Mouse (Mus musculus) regulatory T cell (primary cell): ENCODE results near the gene Casz1.

Experiments used
- in situ Hi-C: fragments of 300-600 bp; cut with MboI, MseI; formaldehyde crosslinking; loops from one replicate; pipeline ENCODE4 v1.15.1; 2025; ENCODE audit warnings: high pct_unique_total_duplicates

Gene Casz1

DNA sequence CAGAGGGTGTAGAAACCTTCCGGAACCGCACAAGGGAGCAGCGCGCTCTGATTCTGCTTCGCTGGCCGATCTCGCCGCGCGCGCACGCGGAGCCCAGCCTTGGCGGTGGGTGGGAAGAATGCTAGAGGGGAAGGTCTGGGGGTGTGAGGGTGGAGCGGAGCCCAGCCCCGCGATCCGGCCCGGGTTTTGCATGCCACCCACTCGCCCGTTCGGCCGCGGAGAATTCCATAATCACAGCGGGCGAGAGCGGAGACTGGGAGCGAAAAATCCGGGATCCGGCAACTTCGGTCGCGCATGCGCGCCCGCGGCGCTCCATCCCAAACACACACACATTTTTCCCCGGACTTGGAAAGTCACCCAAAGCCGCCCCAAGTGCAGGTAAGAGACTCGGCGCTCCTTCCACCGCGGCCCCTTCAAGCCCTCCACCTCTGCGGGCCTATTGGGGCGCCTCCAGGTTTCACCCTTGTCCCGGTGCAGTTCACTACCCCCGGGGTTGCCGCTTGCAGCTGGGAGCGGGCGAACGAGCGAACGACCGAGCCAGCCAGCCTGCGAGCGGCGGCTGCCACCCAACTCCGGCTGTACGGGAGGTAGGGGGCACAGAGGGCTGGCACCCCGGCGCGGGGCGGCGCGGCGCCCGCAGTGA is at the start of gene Casz1:
TSS of gene Casz1 (plus strand) at position 293 of the 643 bp plus-strand sequence.
- in situ Hi-C loops = no loop called here

DNA sequence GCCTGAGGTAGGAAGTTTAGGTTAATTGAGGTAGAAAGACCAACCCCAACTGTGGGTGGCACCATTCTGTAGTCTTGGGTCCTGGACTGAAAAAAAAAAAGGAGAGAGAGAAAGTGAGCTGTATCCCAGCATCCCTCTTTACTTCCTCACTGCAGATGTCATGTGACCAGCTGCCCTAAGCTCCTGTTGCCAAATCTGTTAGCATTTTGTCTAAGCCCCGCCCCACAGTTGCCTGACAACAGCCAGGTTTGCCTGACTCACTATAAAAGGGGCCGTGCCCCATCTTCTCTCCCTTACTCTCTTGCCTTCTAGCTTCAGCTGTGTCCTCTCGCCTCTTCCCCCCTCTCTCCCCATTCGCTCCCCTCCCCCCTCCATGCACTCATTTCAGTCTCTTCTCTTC is 45.4 kb upstream of the Casz1 start:
- in situ Hi-C loops = no loop called here

DNA sequence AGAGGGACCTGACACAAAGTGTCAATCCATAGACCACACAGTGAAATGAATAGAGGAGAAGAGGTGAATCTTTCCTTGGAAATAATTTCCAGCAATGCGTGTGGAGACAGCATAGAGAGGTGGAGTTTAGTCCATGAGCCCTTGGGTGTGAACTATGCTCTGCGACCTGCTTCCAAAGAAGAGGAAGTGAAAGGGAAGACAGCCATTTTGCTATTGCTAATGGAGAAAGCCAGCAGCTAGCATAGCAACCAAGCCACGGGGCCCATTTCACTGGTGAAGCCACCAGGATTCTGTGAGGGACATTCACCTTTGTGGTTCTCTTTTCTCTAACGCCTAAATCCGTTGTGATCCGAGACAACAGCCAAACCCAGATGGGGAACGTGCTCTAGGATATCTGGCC is 44.1 kb upstream of the Casz1 start:
- in situ Hi-C loops = no loop called here

DNA sequence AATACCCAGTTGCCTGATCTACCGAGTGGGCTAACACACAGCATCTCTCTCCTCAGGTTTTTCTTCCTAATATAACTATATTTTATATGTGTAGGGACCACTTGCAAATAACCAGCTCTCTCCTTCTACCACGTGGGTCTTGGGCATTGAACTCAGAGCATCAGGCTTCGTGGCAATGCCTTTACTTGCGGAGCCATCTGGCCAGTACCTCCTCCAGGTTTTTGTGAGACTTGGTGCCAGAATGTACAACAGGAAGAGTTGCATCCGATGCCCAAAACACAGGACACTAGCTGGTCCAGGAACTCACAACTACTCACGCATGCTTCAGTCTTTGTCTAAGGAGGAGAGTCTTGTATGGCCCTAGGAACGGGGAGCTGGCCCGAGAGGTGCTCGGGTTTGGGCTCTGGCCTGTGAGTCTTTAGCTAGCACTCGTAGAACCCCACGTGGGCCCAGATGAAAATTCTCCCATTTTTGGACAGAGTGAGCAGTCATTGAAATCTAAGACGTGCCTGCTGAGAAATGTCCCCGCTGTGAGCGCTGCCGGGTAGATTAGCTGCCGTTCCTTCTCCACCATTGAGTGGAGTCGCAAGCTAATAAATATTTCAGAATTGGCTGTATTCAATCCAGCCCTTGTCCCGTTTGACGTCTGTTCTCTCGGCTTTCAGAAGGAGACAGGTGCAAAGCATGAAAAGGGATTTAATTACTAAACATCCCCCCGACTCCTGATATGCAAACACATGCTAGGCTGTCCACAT is 38.0 kb upstream of the Casz1 start:
- in situ Hi-C loops = no loop called here

DNA sequence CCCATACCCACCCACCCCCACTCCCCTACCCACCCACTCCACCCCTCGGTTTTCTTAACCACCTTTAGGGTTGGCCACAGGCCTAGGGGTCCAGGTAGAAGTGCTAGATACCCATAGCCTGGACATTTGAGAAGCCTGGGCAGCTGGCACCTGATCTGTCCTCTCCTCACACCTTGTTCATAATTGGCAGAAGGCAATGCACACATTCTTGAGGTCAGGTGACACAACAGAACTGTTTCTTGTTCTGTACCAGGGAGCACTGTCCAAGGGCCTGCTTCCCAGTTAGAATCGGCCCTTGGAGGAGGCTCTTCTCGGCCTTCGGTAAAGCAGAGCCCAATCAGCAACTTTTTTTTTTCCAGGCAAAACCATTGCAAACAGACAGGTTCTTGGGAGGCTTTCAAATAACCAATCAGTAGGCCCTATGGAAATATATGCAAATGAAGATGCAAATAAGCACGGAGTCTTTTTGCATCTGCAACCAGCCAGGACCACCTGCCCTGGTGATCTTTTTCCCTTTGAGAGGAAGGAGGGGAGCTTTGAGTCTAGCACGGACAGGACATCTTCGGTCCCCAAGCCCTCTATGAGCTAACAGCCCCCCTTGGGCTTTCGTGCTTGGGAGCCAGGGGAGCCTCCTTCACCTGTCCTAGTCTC is 36.4 kb upstream of the Casz1 start:
- in situ Hi-C loops = no loop called here

DNA sequence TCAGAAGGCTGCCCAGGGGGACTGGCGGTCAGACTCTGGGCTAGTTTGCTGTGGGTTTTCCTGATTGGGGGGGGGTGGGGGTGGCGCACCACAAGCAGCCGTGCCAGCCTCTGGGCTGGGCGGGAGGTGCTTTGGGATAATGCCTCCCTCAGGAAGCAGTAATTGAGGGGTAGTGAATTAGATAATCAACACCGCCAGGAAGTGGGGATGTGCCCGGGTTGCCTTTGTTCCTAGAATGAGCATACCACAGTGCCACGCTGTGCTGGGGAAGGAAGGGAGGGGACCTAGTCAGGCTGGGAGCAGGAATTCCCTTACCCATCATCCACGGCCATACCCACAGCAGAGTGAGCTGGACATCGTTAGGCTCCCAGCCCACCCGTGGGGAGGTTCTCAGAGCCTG is 35.6 kb upstream of the Casz1 start:
- in situ Hi-C loops = no loop called here

DNA sequence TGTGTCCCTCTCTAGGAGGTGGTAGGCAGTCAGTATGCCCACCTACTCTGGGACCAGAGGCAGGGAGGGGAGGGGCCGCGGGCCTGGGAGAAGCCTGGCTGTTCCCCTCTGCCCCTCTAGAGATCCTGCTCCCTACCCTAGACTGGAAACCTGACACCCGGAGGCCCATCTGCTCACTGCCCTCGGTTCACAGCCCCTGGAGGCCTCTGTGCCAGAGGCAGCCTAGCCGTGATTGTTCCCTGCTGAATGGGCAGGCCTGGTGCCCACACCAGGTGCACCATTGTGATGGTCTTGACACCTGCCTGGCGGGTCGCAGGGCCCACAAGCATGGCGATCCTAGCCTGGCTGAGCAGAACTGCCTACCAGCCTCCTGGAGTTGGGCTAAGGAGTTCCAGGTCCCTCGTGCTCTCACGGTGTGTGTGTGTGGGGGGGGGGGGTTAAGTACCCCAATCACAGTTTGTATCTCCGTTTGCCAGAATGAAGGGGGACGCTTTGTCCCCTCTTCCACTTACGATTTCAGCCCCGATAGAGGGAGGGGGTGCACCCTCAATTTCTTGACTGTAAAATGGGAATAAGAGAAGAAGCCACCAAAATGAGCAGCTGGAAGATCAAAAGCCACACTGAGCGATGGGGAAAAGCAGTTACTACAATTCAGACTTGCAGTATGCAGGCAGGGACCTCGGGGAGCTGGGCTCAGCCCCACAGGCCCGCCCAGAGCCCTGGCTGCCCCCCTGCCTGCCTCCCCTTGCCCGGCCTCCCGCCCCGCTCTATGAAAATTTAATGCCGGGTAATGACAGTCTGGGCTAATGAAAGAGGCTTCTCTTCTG is 33.4 kb upstream of the Casz1 start:
- in situ Hi-C loops = no loop called here

DNA sequence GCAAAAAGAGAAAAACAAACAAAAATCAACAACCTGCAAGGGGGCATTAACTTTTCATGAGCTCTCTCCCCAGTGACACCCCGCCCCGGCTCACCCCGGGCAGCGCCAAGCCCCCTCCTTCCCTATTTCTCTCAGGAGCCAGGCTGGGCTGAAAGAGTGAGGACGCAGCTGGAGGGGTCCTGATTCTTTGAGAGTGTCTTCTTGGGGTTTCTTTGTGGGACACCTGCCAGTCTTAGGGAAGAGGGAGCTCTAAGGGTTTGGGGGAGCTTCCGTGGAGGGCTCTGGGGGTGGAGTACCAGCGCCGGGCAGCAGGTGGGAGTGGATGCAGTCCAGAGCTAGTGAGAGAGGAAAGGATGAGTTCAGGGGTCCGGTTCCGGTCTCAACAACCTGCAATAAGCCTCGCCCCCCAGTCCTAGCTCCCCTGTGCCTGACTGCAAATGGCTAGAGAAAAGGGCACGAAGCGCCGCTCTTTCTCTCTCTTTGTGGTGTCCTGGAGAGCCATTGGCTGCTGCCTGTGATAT is 32.8 kb upstream of the Casz1 start:
- in situ Hi-C loops = no loop called here

DNA sequence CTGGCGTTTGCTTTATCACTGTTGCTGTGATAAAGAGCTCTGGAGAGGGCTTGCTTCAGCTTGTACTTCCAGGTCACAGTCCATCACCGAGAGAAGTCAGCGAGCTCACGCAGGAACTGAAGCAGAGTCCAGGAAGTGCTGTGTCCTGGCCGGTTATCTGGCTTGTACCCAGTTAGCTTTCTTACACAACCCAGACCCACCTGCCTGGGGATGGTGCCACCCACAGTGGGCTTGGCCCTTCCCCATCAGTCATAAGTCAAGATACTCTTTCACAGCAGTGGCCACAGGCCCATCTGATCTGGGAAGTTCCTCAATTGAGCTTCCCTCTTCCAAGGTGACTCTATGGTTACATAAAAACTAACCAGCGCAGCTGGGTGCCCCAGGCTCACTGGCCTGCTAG is 31.6 kb upstream of the Casz1 start:
- in situ Hi-C loops = no loop called here

DNA sequence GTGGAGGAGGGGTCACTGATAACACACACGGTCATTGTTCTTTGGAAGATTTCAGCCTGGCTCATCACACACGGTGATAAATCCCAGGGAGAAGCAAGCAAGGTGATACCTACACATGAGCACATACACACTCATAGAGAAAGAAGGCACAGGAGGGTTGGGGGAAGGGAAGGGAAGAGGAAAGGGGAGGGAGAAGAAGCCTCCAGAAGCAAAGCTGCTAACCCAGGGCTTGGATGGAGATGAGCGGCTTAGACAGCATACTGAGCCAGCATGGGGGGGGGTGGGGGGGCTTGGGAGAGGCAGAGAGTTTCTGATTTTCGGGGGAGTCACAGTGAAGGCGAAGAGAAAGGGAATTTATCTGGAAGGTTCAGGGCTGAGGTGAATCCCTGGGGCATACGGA is 30.2 kb upstream of the Casz1 start:
- in situ Hi-C loops = no loop called here

DNA sequence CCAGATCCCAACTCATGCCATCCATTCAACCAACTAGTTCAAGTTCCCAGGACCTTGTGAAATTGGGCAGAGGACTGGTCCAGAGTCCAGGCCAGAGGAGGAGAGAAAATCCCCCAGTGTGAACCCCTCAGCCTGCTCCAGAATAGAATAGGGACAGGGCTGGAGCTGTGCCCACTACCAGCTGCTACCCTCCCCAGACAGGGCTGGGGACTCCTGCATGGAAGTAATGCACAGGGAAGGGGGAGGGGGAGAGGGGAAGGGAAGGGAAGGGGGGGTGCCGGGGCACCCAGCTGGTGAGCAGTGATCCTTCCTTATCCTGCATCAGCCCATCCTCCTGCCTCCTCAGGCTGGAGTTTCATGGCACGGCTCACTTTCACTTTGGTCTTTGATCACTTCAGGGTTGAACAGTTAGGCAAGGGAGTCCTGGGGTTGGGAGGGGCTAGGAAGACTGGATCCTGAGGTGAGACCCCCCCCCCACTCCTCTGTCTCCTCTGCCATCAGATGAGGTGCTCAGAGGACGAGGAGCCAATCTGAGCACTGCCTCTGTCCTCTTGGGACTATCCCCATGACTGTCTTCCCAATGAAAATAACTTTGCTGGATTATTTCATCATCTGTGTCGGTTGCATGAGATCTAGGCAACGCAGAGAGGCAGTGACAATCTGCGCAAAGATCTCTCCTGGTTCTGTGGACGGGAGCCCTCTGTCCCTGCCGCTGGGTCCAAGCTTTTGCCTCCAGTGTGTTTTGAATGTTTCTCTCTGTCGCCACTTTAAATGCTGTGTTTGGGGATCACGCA is 28.6 kb upstream of the Casz1 start:
- in situ Hi-C loops = no loop called here

DNA sequence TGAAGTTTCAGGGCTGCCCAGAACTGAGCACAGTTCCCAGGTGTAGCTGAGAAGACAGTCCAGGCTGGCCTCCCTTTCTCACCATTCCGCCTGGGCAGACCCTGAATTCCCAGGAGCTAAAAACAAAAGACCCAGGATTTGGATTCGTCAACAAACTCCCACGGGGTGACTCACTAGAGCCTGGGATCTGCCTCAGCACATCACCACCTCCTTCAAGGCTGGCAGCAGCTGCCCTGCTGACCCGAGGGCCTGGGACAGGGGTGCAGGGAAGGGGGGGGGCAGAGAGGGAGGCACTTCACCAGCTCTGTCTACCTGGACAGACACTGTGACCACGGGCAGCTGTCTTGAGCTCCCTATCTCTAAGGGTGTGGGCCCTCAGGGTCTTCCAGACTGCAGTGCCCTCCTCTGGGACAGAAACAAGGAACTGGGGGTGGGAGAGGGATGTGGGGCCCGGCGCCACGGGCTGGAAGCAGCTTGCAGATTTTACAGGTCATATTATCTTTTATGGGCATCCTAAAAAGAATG is 24.1 kb upstream of the Casz1 start:
- in situ Hi-C loops = no loop called here

DNA sequence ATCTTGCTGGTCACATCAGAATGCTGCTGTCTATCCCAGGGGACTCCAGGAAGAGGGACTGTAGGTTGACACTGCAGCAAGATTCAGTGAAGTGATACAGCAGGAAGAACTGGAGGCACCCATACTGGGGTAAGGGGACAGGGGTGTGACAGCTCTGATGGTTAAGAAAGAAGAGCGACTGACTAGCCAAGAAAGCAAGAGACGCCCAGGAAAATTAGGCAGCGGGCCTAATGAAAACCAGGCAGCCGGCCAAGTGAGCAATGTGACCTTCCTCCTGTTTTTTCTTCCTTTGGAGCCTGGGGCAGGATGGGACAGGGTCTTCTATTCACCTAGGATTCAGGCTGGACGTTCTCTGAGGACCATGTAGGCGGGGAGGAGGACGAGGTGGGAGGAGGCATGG is 22.7 kb upstream of the Casz1 start:
- in situ Hi-C loops = no loop called here

DNA sequence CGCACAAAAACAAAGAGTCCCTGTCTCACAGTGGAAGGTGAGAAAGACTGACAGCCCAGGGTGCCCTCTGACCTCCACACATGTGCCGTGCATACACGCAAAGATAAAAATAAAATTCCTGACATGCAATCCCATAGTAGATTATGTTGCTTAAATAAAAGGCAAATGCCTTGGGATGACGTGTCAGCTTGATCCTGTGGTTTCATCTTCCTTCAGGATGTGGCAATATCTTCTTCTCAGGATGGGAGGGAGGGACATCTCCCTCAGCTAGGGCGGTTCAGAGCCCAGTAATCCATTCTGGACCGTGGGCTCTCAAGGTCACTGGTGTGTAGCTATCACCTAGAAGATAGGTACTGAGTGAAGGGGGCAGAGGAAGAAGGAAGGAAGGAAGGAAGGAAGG is 21.3 kb upstream of the Casz1 start:
- in situ Hi-C loops = no loop called here

DNA sequence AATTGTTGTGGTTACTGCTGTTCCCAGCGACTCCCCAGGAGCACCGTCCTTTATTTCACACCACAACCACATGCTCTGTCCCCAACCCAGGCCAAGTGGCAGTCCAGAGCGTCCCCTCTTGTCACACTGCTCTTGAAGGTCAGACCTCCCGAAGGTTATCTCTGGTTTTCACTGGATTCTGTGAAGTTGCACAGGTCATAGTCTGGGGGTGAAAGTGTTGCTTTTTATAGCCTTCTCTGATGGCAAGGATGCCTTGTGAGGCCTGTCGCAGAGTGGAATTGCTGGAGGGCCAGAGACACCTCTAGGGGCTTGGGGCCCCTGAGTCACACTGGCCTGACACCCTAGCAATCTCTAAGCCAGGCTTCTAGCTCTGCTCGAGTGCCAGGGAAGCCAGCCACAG is 20.5 kb upstream of the Casz1 start:
- in situ Hi-C loops = no loop called here

DNA sequence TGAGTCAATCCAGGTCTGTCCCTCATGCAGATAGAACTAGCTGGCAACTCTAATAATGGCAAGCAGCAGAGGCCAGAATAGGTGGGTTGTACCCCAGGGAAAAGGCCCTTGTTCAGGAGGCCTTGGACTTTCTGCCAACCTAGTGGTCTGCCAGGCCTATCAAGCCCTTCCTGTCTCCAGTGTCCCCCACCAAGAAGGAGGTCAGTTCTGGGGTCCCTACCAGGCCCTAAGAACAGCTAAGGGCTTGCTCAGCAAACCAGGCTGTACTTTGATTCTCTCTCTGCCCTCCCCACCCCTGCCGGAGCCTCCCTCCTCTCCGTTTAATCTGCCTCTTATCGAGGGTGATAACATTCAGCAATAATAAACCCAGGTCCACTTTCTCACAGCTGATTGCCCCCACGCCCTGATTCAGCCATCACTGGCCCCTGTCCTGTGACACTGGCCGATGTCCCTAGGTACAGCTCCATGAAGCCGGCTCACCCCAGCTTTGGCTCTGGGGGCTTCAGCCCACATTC is 19.1 kb upstream of the Casz1 start:
- in situ Hi-C loops = no loop called here

DNA sequence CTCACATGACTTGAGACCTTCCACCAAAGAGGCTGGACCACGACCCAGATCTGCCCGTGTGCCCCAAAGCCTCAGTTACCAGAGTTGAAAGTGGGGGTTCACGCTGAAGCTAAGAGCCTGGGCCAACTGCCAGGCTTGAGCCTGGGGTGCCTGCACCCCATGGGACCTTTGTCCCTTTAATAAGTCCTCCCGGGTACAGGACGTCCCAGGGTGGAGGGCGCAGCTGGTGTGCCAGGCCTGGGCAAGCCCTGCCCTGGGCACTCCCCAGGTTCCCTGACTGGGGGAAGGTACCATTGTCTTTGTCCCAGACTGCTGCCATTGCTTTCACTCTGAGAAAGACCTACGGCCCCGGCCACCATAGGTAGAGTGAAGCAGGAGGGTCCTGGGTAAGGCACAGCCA is 18.2 kb upstream of the Casz1 start:
- in situ Hi-C loops = no loop called here

DNA sequence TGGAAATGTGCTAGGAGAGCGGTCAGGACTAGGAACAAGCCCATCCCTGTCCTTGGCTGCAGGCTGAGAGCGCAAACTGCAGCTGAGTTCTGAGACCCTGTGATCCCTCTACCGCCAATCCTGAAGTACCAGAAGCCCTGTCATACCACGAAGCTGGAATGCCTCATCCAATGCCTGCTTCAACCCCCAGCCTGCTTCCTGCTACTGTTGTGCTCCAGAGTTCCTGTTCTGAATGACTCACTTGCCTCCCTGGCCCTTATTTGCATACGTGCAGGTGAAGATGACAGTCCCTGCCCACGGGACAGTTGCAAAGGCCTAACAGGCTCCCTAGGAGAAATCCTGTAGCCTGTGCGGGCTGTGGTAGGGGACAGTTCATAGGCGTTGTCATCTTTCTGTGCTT is 13.3 kb upstream of the Casz1 start:
- in situ Hi-C loops = loop anchor here (5.0 kb wide), 1 partner anchor 36 kb away; no protein-coding TSS in a partner anchor

DNA sequence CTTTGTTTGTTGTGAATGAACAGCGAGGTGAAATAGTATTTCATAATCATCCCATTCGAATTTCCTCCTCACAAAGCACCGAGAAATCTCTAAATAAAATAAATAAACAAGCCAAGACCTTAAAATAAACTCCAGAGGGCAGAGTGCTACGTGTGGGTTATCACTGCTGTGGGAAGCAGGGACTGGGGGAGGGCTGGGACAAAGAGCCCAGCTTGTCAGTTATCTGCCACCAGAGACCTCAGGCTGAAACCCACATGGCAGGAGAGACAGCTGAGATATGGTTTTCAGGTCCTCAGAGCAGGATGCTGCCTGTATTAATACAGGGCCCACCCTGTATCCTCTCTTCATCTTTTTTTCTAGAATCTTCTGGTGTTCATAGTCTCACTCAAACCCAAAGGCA is 9.2 kb upstream of the Casz1 start:
- in situ Hi-C loops = no loop called here

DNA sequence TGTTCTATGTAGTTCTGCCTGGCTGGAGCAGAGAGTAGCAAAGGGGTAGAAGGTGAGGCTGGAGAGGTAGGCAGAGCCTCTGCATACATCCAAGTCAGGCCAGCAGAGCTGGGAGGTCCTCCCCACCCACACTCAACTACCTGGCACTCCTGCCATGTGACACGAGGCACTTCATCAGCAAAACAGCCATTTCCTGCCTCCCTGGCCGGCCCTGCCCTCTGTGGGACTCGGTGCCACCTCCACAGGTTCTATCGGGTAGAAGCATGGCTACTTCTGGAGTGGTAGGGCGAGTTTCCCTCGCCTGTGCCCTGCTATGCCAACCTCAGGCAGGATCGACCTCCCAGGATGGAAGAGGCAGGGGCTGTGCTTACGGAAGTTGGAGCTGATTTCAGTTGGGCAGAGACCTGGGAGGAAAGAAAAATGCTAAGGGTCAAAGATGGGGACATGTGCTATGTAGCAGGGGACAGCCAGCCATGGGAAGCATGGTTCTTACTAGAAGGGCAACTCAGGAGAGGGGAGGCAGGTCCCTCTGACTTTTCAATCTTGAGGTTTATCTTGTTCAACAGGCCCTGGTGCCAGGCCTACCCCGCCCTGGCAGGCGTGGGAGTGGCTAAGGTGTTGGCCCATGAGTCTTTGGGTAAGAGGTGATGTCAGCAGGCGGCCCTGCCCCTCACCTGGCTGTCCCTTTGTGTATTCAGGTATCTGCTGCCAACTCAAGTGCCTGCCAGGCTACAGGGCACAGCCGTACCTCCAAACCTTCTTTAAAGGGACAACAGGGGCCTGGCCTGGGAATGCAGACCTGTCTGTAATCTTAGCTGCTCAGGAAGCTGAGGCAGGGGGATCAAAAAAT is 6.5 kb upstream of the Casz1 start:
- in situ Hi-C loops = no loop called here
